Mouse (Mus musculus): ENCODE measurements around the gene Gm10340. TPM values are rescaled to one million over a fixed set of nuclear protein-coding genes. Genes with fewer than 3 reads are reported as not detected.

Gm10340 gene
- polyA plus RNA-seq (2017; shearing (Covaris generic)), result not detected

DNA sequence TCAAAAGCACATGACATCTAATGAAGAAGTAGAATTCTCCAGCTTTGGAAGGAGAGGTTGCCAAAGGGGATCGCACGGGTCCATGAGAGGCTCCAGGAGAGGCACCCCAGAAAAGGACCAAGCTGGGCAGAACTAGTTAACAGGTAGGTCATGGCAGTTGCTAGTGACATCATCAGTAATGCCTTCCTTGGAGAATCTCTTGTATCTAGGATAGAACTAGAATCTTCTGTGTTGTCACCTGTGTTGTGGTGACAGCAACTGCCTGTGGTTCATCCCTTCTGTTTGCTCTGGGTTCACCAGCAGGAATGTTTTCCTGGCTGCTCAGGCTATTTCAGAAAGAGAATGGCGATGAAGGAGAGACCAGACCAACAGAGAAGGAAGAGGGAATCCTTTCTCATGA is at the start of gene Gm10340:
Gene Gm10340 (plus strand): TSS at position 301 of the 400 bp plus-strand sequence.

DNA sequence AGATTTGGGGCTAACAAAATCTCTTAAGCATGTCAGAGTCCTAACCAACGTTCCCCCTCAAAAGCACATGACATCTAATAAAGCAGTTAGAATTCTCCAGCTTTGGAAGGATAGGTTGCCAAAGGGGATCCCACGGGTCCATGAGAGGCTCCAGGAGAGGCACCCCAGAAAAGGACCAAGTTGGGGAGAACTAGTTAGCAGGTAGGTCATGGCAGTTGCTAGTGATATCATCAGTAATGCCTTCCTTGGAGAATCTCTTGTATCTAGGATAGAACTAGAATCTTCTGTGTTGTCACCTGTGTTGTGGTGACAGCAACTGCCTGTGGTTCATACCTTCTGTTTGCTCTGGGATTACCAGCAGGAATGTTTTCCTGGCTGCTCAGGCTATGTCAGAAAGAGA is 54.2 kb downstream of the Gm10340 start, which contains the start of gene Gm5795:
Gene Gm5795 (plus strand): TSS at position 301 of the 400 bp plus-strand sequence.

Other genes starting within 250 kb of the Gm10340 start
- gene Gm2888, start 104.0 kb upstream of the Gm10340 start, polyA plus RNA-seq (2017; shearing (Covaris generic)), result not detected
- not detected for gene Gm2897, start 84.7 kb upstream of the Gm10340 start, polyA plus RNA-seq (2017; shearing (Covaris generic))
- gene Gm5795, start 54.3 kb downstream of the Gm10340 start, polyA plus RNA-seq (2017; shearing (Covaris generic)), result not detected
- gene D830030K20Rik, start 74.5 kb downstream of the Gm10340 start, polyA plus RNA-seq (2017; shearing (Covaris generic)), result not detected
- gene Gm2956, start 198.6 kb downstream of the Gm10340 start, polyA plus RNA-seq (2017; shearing (Covaris generic)), result not detected

All from effector memory CD4-positive, alpha-beta T cell, adult 7 months (primary cell).